Mouse (Mus musculus) frontal cortex, adult 2 months (tissue): Measurements from ENCODE around the gene Ica1l. TPM values are rescaled to one million over a fixed set of nuclear protein-coding genes. Genes with fewer than 3 reads are reported as not detected.

Source experiments
- DNase-seq, 2 experiments: peaks; one replicate each; pipeline ENCODE4 v3.0.0; 2022; ENCODE audit warnings: low spot score in 1 of 2; ENCODE audit errors: extremely low spot score in 1 of 2
- polyA plus RNA-seq: library from polyadenylated mRNA; depleted of rRNA; stranded (reverse); fragments of >200 nt; gene quantifications from 2 replicates; pipeline ENCODE4 v1.2.3, GENCODE M21; 2012; rRNA removed

Ica1l gene
- polyA plus RNA-seq, 1 experiment, result 29.3 TPM

- DNase-seq, result peak in 1 of 2 experiments; percentile 30
Observed at GRCm38 (mm10) chr1:59967291-59967690, 75.7 kb downstream of the Ica1l start.

GRCm38 (mm10) chr1:59966171-59966785, 76.7 kb downstream of the Ica1l start:
- no peak for DNase-seq

- no peak for DNase-seq
Observed at GRCm38 (mm10) chr1:59959941-59960340, 83.0 kb downstream of the Ica1l start.

- no peak for DNase-seq
Observed at GRCm38 (mm10) chr1:59957206-59957605, 85.8 kb downstream of the Ica1l start.

- DNase-seq, result no peak
Observed at GRCm38 (mm10) chr1:59947509-59947908, 95.5 kb downstream of the Ica1l start.

GRCm38 (mm10) chr1:59945969-59946368, 97.0 kb downstream of the Ica1l start:
- peak in 1 of 2 experiments; percentile 22 for DNase-seq

GRCm38 (mm10) chr1:59943825-59944224, 99.2 kb downstream of the Ica1l start:
- DNase-seq, result no peak

GRCm38 (mm10) chr1:59942057-59942790, 100.8 kb downstream of the Ica1l start:
- DNase-seq, result no peak

- DNase-seq, result no peak
Observed at GRCm38 (mm10) chr1:59941063-59941462, 101.9 kb downstream of the Ica1l start.

- DNase-seq, result no peak
Observed at GRCm38 (mm10) chr1:59932991-59933390, 110.0 kb downstream of the Ica1l start.

Other genes starting within 250 kb of the Ica1l start
- 27.2 and 28.2 TPM in 2 replicates for gene Fam117b, start 130.2 kb downstream of the Ica1l start, polyA plus RNA-seq
- 9.7 and 13.2 TPM in 2 replicates for gene Carf, start 55.1 kb upstream of the Ica1l start, polyA plus RNA-seq
- 19.0 and 22.3 TPM in 2 replicates for gene Wdr12, start 55.5 kb upstream of the Ica1l start, polyA plus RNA-seq
- gene Nbeal1, start 137.4 kb upstream of the Ica1l start, polyA plus RNA-seq, result 5.8 and 6.0 TPM in 2 replicates